Mouse (Mus musculus) heart, postnatal 0 days (tissue): ENCODE results near the gene Zswim8.

Experiments used
- CTCF ChIP-seq: IDR thresholded peaks from 2 replicates; pipeline ENCODE4 v1.5.1; 2016; ENCODE audit warnings: antibody characterized with exemption, control low read depth, low read depth
- EP300 ChIP-seq: IDR thresholded peaks from 2 replicates; pipeline ENCODE4 v1.6.1; 2016; ENCODE audit warnings: antibody characterized with exemption, low read depth

GRCm38 (mm10) chr14:20694185-20694883 lies 13.0 kb upstream of the Zswim8 start:
- TF ChIP-seq CTCF, result no peak
- no peak for TF ChIP-seq EP300
